Comparison of ENCODE assay signal across 15 mouse cellular contexts in genomic region chr11:59068922-59069321, GRCm38 (mm10).
"Had no signal": no experiment of that assay in that cellular context is flagged by ENCODE, and none has a peak within 500 bp of the region (broad histone marks: within the 10 kb centered on the region; RNA-seq: fewer than 3 reads in every experiment).

No protein-coding gene starts in this region.

- H3K27me3 ChIP-seq: kidney, embryonic 15.5 days; limb, embryonic 15.5 days; midbrain, embryonic 12.5 days; neural tube, embryonic 15.5 days; stomach, embryonic 15.5 days had no signal

- H3K4me2 ChIP-seq: kidney, embryonic 15.5 days; limb, embryonic 15.5 days; liver, embryonic 12.5 days; lung, embryonic 14.5 days; midbrain, embryonic 12.5 days; neural tube, embryonic 15.5 days; stomach, embryonic 15.5 days had no signal

- H3K4me1 ChIP-seq: kidney, embryonic 15.5 days; limb, embryonic 15.5 days; liver, embryonic 12.5 days; neural tube, embryonic 15.5 days; stomach, embryonic 15.5 days had no signal

- H3K9me3 ChIP-seq: kidney, embryonic 15.5 days; limb, embryonic 15.5 days; liver, embryonic 12.5 days; neural tube, embryonic 15.5 days; stomach, embryonic 15.5 days had no signal

- H3K36me3 ChIP-seq: kidney, embryonic 15.5 days; limb, embryonic 15.5 days; liver, embryonic 12.5 days; midbrain, embryonic 12.5 days; neural tube, embryonic 15.5 days; stomach, embryonic 15.5 days had no signal

- H3K27ac ChIP-seq: kidney, embryonic 15.5 days; limb, embryonic 15.5 days; liver, embryonic 12.5 days; macrophage; midbrain, embryonic 12.5 days; neural tube, embryonic 15.5 days; stomach, embryonic 15.5 days had no signal

- ATAC-seq: liver, embryonic 12.5 days had no signal

- H3K9ac ChIP-seq: kidney, embryonic 15.5 days; limb, embryonic 15.5 days; liver, embryonic 12.5 days; lung, embryonic 14.5 days; midbrain, embryonic 12.5 days; neural tube, embryonic 15.5 days; stomach, embryonic 15.5 days had no signal

- H3K4me3 ChIP-seq: kidney, embryonic 15.5 days; limb, embryonic 15.5 days; liver, embryonic 12.5 days; megakaryocyte, embryonic 14.5 days; midbrain, embryonic 12.5 days; neural tube, embryonic 15.5 days; stomach, embryonic 15.5 days had no signal

- DNase-seq: kidney, adult 18-20 months; kidney, postnatal 14 days; layer of hippocampus, postnatal 36 days; lung, embryonic 14.5 days; lung, postnatal 14 days; right cerebral cortex, postnatal 14 days; thymus, postnatal 36 days had no signal
